Mouse (Mus musculus) heart, embryonic 14.5 days (tissue): ENCODE measurements at regions not wholly inside any gene's neighbourhood (a gene's known extent, or its start where the extent isn't known, plus 50 kb on each side); places are given as distances from the start of the nearest gene placed in this dataset.

ENCODE experiments used
- ATAC-seq: fragments of 200-750 bp; cut with Nextera tagmentation; 2 replicates; pipeline ENCODE4 v1.8.0; 2017; ENCODE audit warnings: low read depth, moderate TSS enrichment; ENCODE audit not compliant: insufficient number of reproducible peaks, insufficient read depth, low FRiP score
- H3K27ac ChIP-seq, 2 experiments: fragments of 200-500 bp in 1 of 2; fragments of 300-500 bp in 1 of 2; sonication (generic) in 1 of 2; replicated peaks in 1 of 2; 2 replicates each; pipeline ENCODE4 v1.5.1; 2012 to 2014; ENCODE audit warnings: low read depth in 2 of 2, low read length in 2 of 2, control low read depth in 1 of 2, mild to moderate bottlenecking in 1 of 2, mixed read lengths in 1 of 2; ENCODE audit not compliant: control insufficient read depth in 1 of 2, insufficient read depth in 1 of 2
- H3K27me3 ChIP-seq: fragments of 300-500 bp; sonication (generic); 2 replicates; pipeline ENCODE4 v1.6.1; 2014; ENCODE audit warnings: mild to moderate bottlenecking, low read length, control low read depth; ENCODE audit not compliant: control insufficient read depth, insufficient read depth
- H3K36me3 ChIP-seq: fragments of 300-500 bp; sonication (generic); 2 replicates; pipeline ENCODE4 v1.6.1; 2014; ENCODE audit warnings: mild to moderate bottlenecking, control low read depth, low read length, mixed read lengths; ENCODE audit not compliant: control insufficient read depth, insufficient read depth
- H3K4me1 ChIP-seq, 2 experiments: fragments of 200-500 bp in 1 of 2; fragments of 300-500 bp in 1 of 2; sonication (generic) in 1 of 2; 2 replicates each; pipeline ENCODE4 v1.6.1; 2012 to 2014; ENCODE audit warnings: low read length in 2 of 2, control low read depth in 1 of 2, mixed read lengths in 1 of 2; ENCODE audit not compliant: control insufficient read depth in 2 of 2, insufficient read depth in 2 of 2
- H3K4me2 ChIP-seq: fragments of 300-500 bp; sonication (generic); 2 replicates; pipeline ENCODE4 v1.6.1; 2014; ENCODE audit warnings: mild to moderate bottlenecking, low read length
- H3K4me3 ChIP-seq, 2 experiments: fragments of 200-500 bp in 1 of 2; fragments of 300-500 bp in 1 of 2; sonication (generic) in 1 of 2; 2 replicates each; pipeline ENCODE4 v1.5.1; 2012 to 2014; ENCODE audit warnings: low read length in 2 of 2, mild to moderate bottlenecking in 2 of 2, control low read depth in 1 of 2, low read depth in 1 of 2, moderate library complexity in 1 of 2; ENCODE audit not compliant: control insufficient read depth in 1 of 2, insufficient read depth in 1 of 2
- H3K9ac ChIP-seq: fragments of 300-500 bp; sonication (generic); 2 replicates; pipeline ENCODE4 v1.6.1; 2014; ENCODE audit warnings: mild to moderate bottlenecking, low read length
- H3K9me3 ChIP-seq: fragments of 300-500 bp; sonication (generic); 2 replicates; pipeline ENCODE4 v1.6.1; 2016; ENCODE audit warnings: low read length, control low read depth; ENCODE audit not compliant: control insufficient read depth
- WGBS: fragments of 180-500 bp; shearing (Covaris S2); extraction: QIAGEN DNeasy Blood & Tissue Kit; methylation state at CpG from one replicate; pipeline ENCODE4 v1.1.7; 2014; 5-methylcytosine and 5-hydroxymethylcytosine counted together

- Histone ChIP-seq H3K27ac (no peak overlapping the region), H3K4me3 (no peak overlapping the region), H3K36me3 (no peaks in the 10 kb centered on the region), H3K9ac (no peak overlapping the region), H3K4me1 (no peaks in the 10 kb centered on the region), H3K9me3 (no peaks in the 10 kb centered on the region), H3K4me2 (no peak overlapping the region), H3K27me3 (no peaks in the 10 kb centered on the region)
- WGBS: 81% methylated on average over 1 of the region's 1 CpGs
- no peak for ATAC-seq
These were observed 433.5 kb upstream of the Vrk2 start for GRCm38 (mm10) chr11:27027243-27027852.

DNA sequence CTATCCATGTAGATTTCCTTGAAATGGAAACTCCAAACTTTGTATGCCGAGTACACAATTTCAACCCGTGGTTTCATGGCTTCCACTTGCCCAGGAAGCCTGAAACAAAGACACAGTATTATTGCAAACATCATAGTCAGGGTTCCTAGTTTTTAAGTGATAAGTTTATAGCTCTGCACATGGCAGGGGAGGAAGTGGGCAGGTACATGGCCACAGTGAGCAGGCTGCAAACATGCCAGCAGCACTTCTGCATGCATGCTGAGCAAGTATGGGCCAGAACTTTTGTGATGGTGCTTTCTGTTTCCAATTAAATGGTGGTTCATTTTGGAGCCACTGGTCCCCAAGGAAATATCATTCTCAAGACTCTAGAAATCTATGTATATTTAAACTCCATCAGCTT lies 431.7 kb upstream of the Vrk2 start:
- H3K9ac ChIP-seq: no peak overlapping the region
- no peak for ATAC-seq
- no peaks in the 10 kb centered on the region for H3K36me3 ChIP-seq
- H3K4me3 ChIP-seq: no peak overlapping the region
- H3K27me3 ChIP-seq: no peaks in the 10 kb centered on the region
- H3K9me3 ChIP-seq: no peaks in the 10 kb centered on the region
- no peak overlapping the region for H3K4me2 ChIP-seq
- no peaks in the 10 kb centered on the region for H3K4me1 ChIP-seq
- WGBS: 74% methylated on average over 2 of the region's 2 CpGs
- H3K27ac ChIP-seq: no peak overlapping the region

DNA sequence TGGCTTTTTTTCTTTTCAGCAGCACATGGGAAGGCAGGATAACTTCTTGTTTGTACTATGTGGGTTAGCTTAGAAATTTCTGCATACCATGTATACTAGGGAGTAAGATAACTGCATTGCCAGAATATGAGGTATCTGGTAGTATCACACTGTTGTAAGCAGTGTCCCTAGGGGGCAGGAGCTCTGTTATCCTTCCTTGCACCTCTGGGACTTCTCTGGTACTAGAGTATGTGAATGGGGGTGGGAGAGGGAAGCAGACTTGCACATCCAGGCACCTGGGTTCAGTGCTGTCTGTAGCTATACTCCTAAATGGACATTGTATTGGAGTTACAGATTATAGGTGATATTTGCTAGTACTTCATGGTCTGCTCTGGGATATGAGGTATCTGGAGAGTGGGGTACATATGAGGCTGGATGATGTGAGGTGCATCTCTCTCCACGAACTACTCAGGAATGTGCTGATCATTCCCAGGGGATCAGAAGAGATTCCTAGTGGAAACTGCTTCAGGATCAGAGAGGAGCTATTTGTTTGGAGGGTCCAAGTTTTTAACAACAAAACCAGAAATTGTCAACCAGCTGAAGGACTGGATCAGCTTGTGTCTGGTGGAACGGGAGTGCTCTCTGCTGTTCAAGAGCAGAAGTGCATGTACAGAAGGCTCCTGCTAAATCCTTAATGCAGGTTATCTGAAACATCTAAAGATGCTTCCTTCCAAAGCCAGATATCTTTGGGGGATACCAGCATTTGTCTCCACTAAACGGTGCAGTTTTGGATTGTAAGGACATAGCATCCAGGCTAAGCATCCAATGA lies 402.7 kb upstream of the Vrk2 start:
- no peaks in the 10 kb centered on the region for H3K9me3 ChIP-seq
- WGBS: 30% methylated on average over 3 of the region's 3 CpGs
- H3K27ac ChIP-seq: no peak overlapping the region
- H3K4me2 ChIP-seq: no peak overlapping the region
- H3K4me1 ChIP-seq: no peaks in the 10 kb centered on the region
- no peak for ATAC-seq
- H3K9ac ChIP-seq: no peak overlapping the region
- no peaks in the 10 kb centered on the region for H3K27me3 ChIP-seq
- H3K36me3 ChIP-seq: no peaks in the 10 kb centered on the region
- no peak overlapping the region for H3K4me3 ChIP-seq

DNA sequence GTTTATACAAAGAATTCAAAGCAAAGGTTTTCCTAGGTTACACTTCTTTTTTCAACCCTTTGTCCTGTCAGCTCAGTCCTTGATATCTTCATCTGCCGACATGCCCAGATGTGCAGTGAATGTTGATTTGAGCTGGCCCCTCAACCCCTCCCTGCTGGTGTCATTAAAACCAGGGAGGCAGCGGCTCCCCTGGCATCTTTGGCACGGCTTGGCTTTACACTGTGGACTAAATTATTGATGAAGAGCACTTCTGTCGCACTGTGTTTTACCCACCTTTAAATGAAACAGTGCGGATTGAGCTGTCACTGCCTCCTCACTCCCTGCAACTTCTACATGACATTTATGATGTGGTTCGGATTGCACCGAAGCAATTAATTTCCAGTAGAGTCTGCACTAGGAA lies 387.4 kb upstream of the Vrk2 start:
- H3K27ac ChIP-seq: no peak overlapping the region
- no peak overlapping the region for H3K9ac ChIP-seq
- no peaks in the 10 kb centered on the region for H3K9me3 ChIP-seq
- no peak overlapping the region for H3K4me2 ChIP-seq
- H3K36me3 ChIP-seq: no peaks in the 10 kb centered on the region
- no peak overlapping the region for H3K4me3 ChIP-seq
- 70% methylated on average over 7 of the region's 7 CpGs for WGBS
- H3K27me3 ChIP-seq: no peaks in the 10 kb centered on the region
- no peak for ATAC-seq
- no peaks in the 10 kb centered on the region for H3K4me1 ChIP-seq

DNA sequence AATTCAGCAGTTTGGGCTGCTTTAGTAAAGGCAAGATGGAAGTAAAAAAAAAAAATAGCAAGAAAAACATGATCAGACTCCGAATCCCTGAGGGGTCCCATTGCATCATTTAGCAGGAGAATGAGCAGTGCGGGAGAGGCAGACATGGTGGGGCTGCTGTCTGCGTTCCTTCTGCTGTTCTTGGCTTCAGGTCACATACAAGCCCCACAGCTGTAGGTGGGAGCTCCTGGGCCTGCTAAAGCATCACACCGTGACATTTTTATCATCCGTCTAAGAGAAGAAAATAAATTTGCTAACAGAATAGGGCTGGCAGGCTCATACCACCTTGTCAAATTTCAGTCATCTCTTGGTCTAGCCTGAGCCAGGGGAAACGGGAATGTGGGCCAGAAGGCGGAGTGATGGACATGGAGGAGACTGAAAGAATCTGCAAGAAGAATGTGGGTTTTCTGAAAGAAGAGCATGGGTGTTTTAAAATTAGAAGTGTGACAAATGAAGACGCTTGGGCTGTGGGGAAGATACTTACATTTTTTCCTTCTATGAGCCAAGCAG lies 378.8 kb upstream of the Vrk2 start:
- no peaks in the 10 kb centered on the region; a peak in 1 of 4 replicates for H3K4me1 ChIP-seq
- H3K27ac ChIP-seq: no peak overlapping the region
- no peaks in the 10 kb centered on the region for H3K36me3 ChIP-seq
- H3K4me3 ChIP-seq: no peak overlapping the region
- no peaks in the 10 kb centered on the region for H3K27me3 ChIP-seq
- no peak overlapping the region for H3K9ac ChIP-seq
- ATAC-seq: no peak
- 67% methylated on average over 8 of the region's 8 CpGs for WGBS
- H3K4me2 ChIP-seq: no peak overlapping the region
- H3K9me3 ChIP-seq: no peaks in the 10 kb centered on the region

DNA sequence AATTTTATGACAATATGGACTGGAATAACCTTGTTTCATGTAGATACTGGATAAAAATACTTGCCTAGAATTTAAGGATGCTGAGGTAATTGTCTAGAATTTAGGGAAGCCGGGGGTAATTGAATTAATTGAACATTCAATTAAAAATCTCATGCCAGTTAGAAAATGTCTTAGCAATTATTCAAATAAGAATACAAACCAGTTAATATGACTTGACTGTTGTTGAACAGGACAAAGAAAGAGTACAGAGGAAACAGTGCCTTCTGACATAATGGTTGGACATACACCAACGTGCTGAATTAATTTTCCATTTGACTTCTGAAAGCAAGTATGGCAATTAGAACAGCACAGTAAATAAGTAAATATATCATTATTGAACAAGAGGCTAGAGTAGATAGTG lies 377.4 kb upstream of the Vrk2 start:
- ATAC-seq: no peak
- no peak overlapping the region for H3K9ac ChIP-seq
- no peak overlapping the region for H3K4me3 ChIP-seq
- 87% methylated on average over 2 of the region's 2 CpGs for WGBS
- H3K27ac ChIP-seq: no peak overlapping the region
- no peaks in the 10 kb centered on the region; a peak in 1 of 4 replicates for H3K4me1 ChIP-seq
- no peaks in the 10 kb centered on the region for H3K36me3 ChIP-seq
- H3K4me2 ChIP-seq: no peak overlapping the region
- no peaks in the 10 kb centered on the region for H3K27me3 ChIP-seq
- H3K9me3 ChIP-seq: no peaks in the 10 kb centered on the region

DNA sequence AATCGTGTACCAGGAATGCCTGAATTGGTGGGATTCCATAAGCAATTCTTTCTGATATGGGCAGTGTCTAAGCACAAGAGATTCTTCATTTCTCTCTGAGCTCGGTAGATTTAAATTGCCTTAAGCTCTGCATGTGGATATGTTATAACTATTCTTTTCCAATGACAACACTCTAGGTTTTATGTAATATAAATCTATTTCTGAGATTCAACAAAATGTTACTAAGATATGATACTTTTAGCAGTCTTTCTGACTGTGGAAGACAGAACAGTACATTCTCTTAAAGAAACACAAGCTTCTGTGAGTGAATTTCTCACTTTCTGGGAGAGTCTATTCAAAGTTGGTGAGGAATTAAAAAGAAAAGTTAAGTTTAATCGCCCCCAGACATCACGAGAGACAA lies 373.6 kb upstream of the Vrk2 start:
- H3K36me3 ChIP-seq: no peaks in the 10 kb centered on the region
- 72% methylated on average over 4 of the region's 4 CpGs for WGBS
- no peak overlapping the region for H3K27ac ChIP-seq
- ATAC-seq: no peak
- no peaks in the 10 kb centered on the region for H3K9me3 ChIP-seq
- H3K4me2 ChIP-seq: no peak overlapping the region
- no peaks in the 10 kb centered on the region for H3K27me3 ChIP-seq
- H3K4me3 ChIP-seq: no peak overlapping the region
- H3K4me1 ChIP-seq: peaks cover 3 to 7% of the 10 kb centered on the region in 2 experiments
- no peak overlapping the region for H3K9ac ChIP-seq
